Mouse (Mus musculus) lung, embryonic 14.5 days (tissue): ENCODE results near the gene Tmem108. TPM values are rescaled to one million over a fixed set of nuclear protein-coding genes. Genes with fewer than 3 reads are reported as not detected.

Experiments
- ATAC-seq: fragments of 200-750 bp; cut with Nextera tagmentation; 2 replicates; pipeline ENCODE4 v1.8.0; 2017; ENCODE audit warnings: mild to moderate bottlenecking, moderate TSS enrichment, moderate library complexity; ENCODE audit not compliant: insufficient read depth
- DNase-seq: peaks from one replicate; pipeline ENCODE4 v3.0.0-alpha.2; 2015
- H3K27ac ChIP-seq: fragments of 300-500 bp; sonication (generic); 2 replicates; pipeline ENCODE4 v1.5.1; 2014; ENCODE audit warnings: low read depth, mild to moderate bottlenecking, moderate library complexity
- H3K27me3 ChIP-seq: fragments of 300-500 bp; sonication (generic); 2 replicates; pipeline ENCODE4 v1.6.1; 2014; ENCODE audit warnings: low read length, control low read depth; ENCODE audit not compliant: insufficient read depth
- H3K36me3 ChIP-seq: fragments of 300-500 bp; sonication (generic); 2 replicates; pipeline ENCODE4 v1.6.1; 2014; ENCODE audit warnings: control low read depth; ENCODE audit not compliant: insufficient read depth
- H3K4me1 ChIP-seq: fragments of 300-500 bp; sonication (generic); 2 replicates; pipeline ENCODE4 v1.6.1; 2014; ENCODE audit warnings: antibody characterized with exemption, control low read depth; ENCODE audit not compliant: insufficient read depth
- H3K4me2 ChIP-seq: fragments of 300-500 bp; sonication (generic); 2 replicates; pipeline ENCODE4 v1.6.1; 2014; ENCODE audit warnings: mild to moderate bottlenecking
- H3K4me3 ChIP-seq: fragments of 300-500 bp; sonication (generic); 2 replicates; pipeline ENCODE4 v1.5.1; 2014; ENCODE audit warnings: low read depth, low read length
- H3K9ac ChIP-seq: fragments of 300-500 bp; sonication (generic); 2 replicates; pipeline ENCODE4 v1.6.1; 2014
- H3K9me3 ChIP-seq: fragments of 300-500 bp; sonication (generic); 2 replicates; pipeline ENCODE4 v1.6.1; 2016; ENCODE audit warnings: low read depth, low read length, control low read depth
- CTCF ChIP-seq: IDR thresholded peaks from 2 replicates; pipeline ENCODE4 v1.5.1; 2016; ENCODE audit warnings: antibody characterized with exemption, low read depth
- whole genome bisulfite sequencing: fragments of 180-500 bp; shearing (Covaris S2); extraction: QIAGEN DNeasy Blood & Tissue Kit; methylation state at CpG from one replicate; pipeline ENCODE4 v1.1.7; 2014; 5-methylcytosine and 5-hydroxymethylcytosine counted together
- polyA plus RNA-seq: library from polyadenylated mRNA; unstranded; fragments of >200 nt; fragmentation: Nextera tagmentation; extraction: Ambion mirVana; gene quantifications from 2 replicates; pipeline ENCODE4 v1.2.1, GENCODE M21; 2014

The Tmem108 gene
- polyA plus RNA-seq, 1 experiment from 2014 or later: 16.0 TPM

DNA sequence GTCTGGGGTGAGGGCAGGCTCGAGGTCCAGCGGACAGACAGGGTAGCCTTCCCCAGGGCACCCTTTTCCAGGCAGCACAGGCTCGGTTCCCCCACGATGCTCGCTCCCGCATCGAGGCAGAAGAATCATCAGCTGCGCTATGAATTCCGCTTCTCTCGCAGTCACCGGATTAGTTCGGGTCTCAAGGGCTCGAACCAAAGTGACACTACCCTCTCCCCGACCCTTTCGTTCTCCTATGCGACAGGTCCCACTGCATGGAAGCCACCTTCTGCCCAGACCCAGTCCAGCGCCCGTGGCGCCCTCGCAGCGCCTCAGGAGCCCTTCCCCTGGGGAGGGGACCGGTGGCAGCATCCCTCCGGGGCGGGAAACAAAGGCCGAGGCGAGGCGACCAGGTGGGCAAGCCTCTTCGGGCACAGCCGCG, 476 bp downstream of the Tmem108 start:
- Histone ChIP-seq H3K9ac (peak overlapping the region; percentile 64), H3K4me3 (peak overlapping the region; percentile 60), H3K27ac (no peak overlapping the region), H3K36me3 (no peaks in the 10 kb centered on the region), H3K4me1 (0 out of 2 replicates have a peak, but pooled peaks cover 2% of the 10 kb centered on the region), H3K27me3 (peaks cover 24% of the 10 kb centered on the region), H3K9me3 (no peaks in the 10 kb centered on the region), H3K4me2 (peak overlapping the region; percentile 95)
- WGBS: 1% methylated on average over 25 of the region's 30 CpGs
- ATAC-seq (peak; percentile 54; the same call in 1 of the 2 replicates), DNase-seq (no peak)
- no peak for TF ChIP-seq CTCF

DNA sequence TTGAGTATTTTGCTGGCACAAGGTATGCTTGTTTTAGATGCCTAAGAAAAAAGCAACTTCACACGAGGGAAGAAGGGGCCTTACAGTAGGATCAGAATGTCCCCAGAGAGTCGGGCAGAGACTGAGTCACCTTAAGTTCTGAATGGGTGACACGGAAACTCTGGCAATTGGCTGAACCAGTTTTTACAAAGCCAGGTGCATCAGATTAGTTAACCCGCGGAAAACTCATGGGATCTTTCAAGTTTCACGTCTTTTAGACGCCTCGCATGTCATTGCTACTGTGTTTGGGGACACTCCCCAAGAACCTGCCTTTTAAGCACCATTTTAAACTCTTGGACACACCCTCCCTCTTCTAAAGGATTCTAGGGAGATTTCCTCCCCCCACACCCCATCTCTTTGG, 1.3 kb downstream of the Tmem108 start:
- Histone ChIP-seq H3K4me1 (0 out of 2 replicates have a peak, but pooled peaks cover 2% of the 10 kb centered on the region), H3K27ac (no peak overlapping the region), H3K4me3 (peak overlapping the region; percentile 60), H3K9ac (no peak overlapping the region), H3K27me3 (peaks cover 24% of the 10 kb centered on the region), H3K9me3 (no peaks in the 10 kb centered on the region), H3K4me2 (peak overlapping the region; percentile 95), H3K36me3 (no peaks in the 10 kb centered on the region)
- DNase-seq: no peak
- 22% methylated on average over 8 of the region's 8 CpGs for WGBS
- no peak for TF ChIP-seq CTCF
- ATAC-seq: no peak

GRCm38 (mm10) chr9:103759829-103760228, 1.8 kb downstream of the Tmem108 start:
- Histone ChIP-seq H3K4me1 (0 out of 2 replicates have a peak, but pooled peaks cover 2% of the 10 kb centered on the region), H3K4me3 (no peak overlapping the region), H3K27me3 (peaks cover 24% of the 10 kb centered on the region), H3K4me2 (peak overlapping the region; percentile 95), H3K27ac (no peak overlapping the region), H3K9me3 (no peaks in the 10 kb centered on the region), H3K36me3 (no peaks in the 10 kb centered on the region), H3K9ac (no peak overlapping the region)
- ATAC-seq (no peak), DNase-seq (no peak)
- TF ChIP-seq CTCF: no peak
- WGBS: 46% methylated on average over 9 of the region's 9 CpGs

- Histone ChIP-seq H3K27me3 (peaks cover 24% of the 10 kb centered on the region), H3K27ac (no peak overlapping the region), H3K4me3 (no peak overlapping the region), H3K4me1 (0 out of 2 replicates have a peak, but pooled peaks cover 2% of the 10 kb centered on the region), H3K9ac (no peak overlapping the region), H3K4me2 (peak overlapping the region; percentile 95), H3K9me3 (no peaks in the 10 kb centered on the region), H3K36me3 (no peaks in the 10 kb centered on the region)
- ATAC-seq: no peak
- 9% methylated on average over 20 of the region's 20 CpGs for WGBS
- TF ChIP-seq CTCF: peak; percentile 93
- peak; percentile 94 for DNase-seq
Measured at GRCm38 (mm10) chr9:103758930-103759695, 2.5 kb downstream of the Tmem108 start.

GRCm38 (mm10) chr9:103758246-103758645, 3.4 kb downstream of the Tmem108 start:
- TF ChIP-seq CTCF: no peak
- no peak overlapping the region for H3K9ac ChIP-seq
- WGBS: 85% methylated on average over 7 of the region's 7 CpGs
- H3K9me3 ChIP-seq: no peaks in the 10 kb centered on the region
- peaks cover 24% of the 10 kb centered on the region for H3K27me3 ChIP-seq
- no peak for DNase-seq
- no peak overlapping the region for H3K27ac ChIP-seq
- H3K4me3 ChIP-seq: no peak overlapping the region
- no peaks in the 10 kb centered on the region for H3K36me3 ChIP-seq
- no peak for ATAC-seq
- 0 out of 2 replicates have a peak, but pooled peaks cover 2% of the 10 kb centered on the region for H3K4me1 ChIP-seq
- H3K4me2 ChIP-seq: no peak overlapping the region

- WGBS: 94% methylated on average over 10 of the region's 10 CpGs
- H3K4me3 ChIP-seq: no peak overlapping the region
Measured at GRCm38 (mm10) chr9:103752618-103753017, 9.0 kb downstream of the Tmem108 start.

DNA sequence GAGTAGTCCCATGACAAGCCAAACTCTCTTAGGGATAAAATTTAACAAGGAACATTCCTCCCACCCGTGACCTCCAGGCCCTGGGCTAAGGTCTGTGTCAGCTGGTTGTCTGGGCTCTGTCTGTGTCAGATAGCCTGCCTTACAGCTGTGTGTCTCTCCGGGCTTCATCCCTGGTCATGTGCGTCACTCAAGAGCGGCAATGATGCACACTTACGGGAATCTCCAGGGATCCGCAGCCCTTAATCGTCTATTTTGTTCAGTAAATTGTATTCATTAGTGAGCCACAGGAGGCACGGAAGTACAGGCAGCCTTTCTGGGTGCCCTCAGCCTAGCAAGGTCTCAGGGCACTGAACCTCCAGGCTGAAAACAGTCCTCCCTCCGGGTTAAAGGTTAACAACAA, 10.1 kb downstream of the Tmem108 start:
- DNase-seq: no peak
- ATAC-seq: no peak
- Histone ChIP-seq H3K9me3 (no peaks in the 10 kb centered on the region), H3K4me2 (no peak overlapping the region), H3K4me3 (no peak overlapping the region), H3K27ac (no peak overlapping the region), H3K36me3 (no peaks in the 10 kb centered on the region), H3K27me3 (no peaks in the 10 kb centered on the region), H3K9ac (no peak overlapping the region), H3K4me1 (no peaks in the 10 kb centered on the region)
- TF ChIP-seq CTCF: no peak
- WGBS: 74% methylated on average over 9 of the region's 9 CpGs

More at GRCm38 (mm10) chr9:103752618-103753017, 9.0 kb downstream of the Tmem108 start:
- no peak for TF ChIP-seq CTCF
- Histone ChIP-seq H3K27me3 (no peaks in the 10 kb centered on the region), H3K27ac (no peak overlapping the region), H3K36me3 (no peaks in the 10 kb centered on the region), H3K4me1 (no peaks in the 10 kb centered on the region), H3K4me2 (no peak overlapping the region), H3K9me3 (no peaks in the 10 kb centered on the region), H3K9ac (no peak overlapping the region)
- ATAC-seq: no peak
- DNase-seq: no peak
